Mouse (Mus musculus) embryonic fibroblast, embryonic 13.5 days (primary cell): Measurements from ENCODE around the gene Apol9b.

Experiments
- CTCF ChIP-seq: IDR thresholded peaks from 2 replicates; pipeline ENCODE4 v1.5.1; 2011; ENCODE audit warnings: mild to moderate bottlenecking, control low read depth, low read length, moderate library complexity, borderline replicate concordance; ENCODE audit not compliant: insufficient read depth
- POLR2A ChIP-seq: IDR thresholded peaks from 2 replicates; pipeline ENCODE4 v1.6.1; 2011; ENCODE audit warnings: low read depth, mild to moderate bottlenecking, control low read depth, low read length, moderate library complexity

DNA sequence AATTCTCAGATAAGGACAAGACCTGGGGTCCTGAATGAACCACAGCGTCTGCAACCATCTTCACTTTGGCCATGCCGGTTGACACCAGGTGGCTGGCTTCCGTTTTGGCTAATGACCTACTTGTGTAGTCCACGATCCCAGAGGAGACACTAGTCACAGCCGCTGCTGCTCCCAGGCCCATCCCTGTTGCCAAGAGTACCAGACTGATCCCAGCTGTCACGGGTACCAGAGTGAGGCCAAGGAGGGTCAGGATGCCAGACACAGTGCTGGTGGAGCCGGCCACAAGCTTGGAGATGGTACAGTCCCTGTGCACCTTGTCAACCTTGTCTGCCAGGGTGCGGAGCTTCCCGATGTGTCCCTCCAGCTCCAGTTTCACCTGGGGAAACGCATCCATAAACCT lies 20.9 kb downstream of the Apol9b start:
- no peak for TF ChIP-seq CTCF
- TF ChIP-seq POLR2A = no peak
